Mouse (Mus musculus): ENCODE measurements at regions not wholly inside any gene's neighbourhood (a gene's known extent, or its start where the extent isn't known, plus 50 kb on each side); places are given as distances from the start of the nearest gene placed in this dataset.

DNA sequence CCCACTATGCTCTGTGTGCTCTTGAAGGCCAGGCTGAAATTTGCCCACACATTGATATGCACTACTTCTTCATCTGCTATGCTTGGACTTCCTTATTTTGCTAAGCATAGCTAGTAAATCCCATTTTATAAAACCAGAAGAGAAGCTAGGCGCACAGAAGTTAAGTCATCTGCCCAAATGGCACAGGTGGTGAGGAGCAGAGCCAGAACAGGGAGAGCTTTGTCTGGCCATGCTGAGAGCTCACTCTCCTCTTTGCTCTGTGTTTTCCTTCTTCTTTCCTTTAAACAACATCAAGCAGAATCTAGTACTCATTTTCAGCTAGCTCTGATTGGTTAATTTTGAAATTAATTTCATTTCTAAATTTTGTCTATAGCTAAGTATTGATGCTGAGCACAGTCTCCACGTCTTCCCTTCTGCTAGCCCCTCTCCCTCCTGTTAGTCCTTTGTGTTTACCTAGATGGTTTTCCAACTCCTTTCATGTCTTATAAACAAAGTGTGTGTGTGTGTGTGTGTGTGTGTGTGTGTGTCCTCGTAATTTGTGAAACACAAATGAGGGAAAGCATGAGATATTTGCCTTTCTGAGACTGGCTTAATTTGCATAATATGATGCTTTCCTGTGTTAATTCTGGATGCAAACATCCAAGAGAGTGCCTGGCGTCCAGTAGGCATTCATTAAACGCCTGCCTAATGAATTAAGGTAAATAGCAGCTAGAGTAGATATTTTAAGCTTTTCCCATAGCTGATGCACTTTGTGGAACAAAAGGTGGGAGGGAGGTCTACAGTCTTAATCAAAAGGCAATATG, 283.6 kb downstream of the Elavl2 start:
- Histone ChIP-seq H3K4me2 (ENCODE audit: low read depth) (no peak overlapping the region), H3K27ac (ENCODE audit: low read depth, low read length) (no peak overlapping the region), H3K36me3 (ENCODE audit: control insufficient read depth, insufficient read depth, low read length) (no peaks in the 10 kb centered on the region), H3K4me1 (ENCODE audit: control insufficient read depth, insufficient read depth, low read length) (no peaks in the 10 kb centered on the region), H3K9ac (ENCODE audit: low read length) (no peak overlapping the region), H3K4me3 (ENCODE audit: low read depth, low read length) (no peak overlapping the region), H3K9me3 (ENCODE audit: control insufficient read depth, low read length) (no peaks in the 10 kb centered on the region), H3K27me3 (ENCODE audit: control insufficient read depth, insufficient read depth, low read length) (no peaks in the 10 kb centered on the region)
- ATAC-seq (ENCODE audit: insufficient read depth, low FRiP score, low TSS enrichment) (no peak), DNase-seq (ENCODE audit: low spot score) (no peak)
- 79% methylated on average over 5 of the region's 5 CpGs for WGBS

DNA sequence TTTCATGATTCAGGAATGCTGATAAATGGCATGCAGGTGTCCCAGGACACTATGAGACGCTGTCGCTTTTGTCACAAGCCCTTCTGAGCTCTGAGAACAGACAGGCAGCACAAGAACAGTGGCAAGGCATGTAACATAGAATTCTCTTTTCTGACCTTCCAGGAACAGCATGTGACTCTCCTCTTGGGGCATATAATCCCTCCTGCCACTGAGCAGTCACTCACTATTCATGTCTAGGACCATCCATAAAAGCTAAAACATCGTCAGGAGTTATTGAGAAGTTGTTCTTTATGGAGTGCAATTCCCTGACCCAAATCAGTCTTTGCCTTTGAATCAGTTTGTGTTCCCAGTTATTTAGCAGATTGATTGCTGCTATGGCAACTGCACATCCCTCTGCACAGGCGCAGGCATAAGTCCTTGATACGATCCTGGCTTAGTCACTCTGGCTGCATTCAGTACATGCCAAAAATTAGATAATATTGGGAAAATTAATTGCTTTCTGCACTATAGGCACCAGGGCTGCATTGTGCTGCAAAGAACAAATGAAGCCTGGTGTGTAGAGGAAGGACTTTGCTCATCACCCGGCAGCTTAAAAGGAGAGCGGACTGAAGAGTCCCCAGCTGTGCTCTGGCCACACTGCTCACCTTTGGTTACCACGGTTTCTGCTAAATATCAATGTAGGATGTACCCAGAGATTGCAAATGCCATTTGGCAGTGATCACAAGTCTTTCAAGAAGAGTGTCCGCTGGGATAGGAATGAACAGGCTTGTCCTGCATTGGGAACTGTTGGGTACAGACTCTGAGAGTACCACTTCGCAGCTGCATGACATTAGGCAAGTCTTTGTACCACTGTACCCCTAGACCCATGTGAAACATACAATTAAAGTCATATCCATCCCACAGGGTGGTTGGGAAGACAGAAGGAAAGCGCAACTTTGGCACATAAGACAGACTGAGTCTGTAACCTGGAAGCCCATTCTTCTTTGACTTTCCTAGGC, 288.6 kb downstream of the Elavl2 start:
- Histone ChIP-seq H3K36me3 (ENCODE audit: control insufficient read depth, insufficient read depth, low read length) (no peaks in the 10 kb centered on the region), H3K9ac (ENCODE audit: low read length) (no peak overlapping the region), H3K4me2 (ENCODE audit: low read depth) (no peak overlapping the region), H3K27ac (ENCODE audit: low read depth, low read length) (no peak overlapping the region), H3K4me1 (ENCODE audit: control insufficient read depth, insufficient read depth, low read length) (no peaks in the 10 kb centered on the region), H3K27me3 (ENCODE audit: control insufficient read depth, insufficient read depth, low read length) (no peaks in the 10 kb centered on the region), H3K9me3 (ENCODE audit: control insufficient read depth, low read length) (no peaks in the 10 kb centered on the region), H3K4me3 (ENCODE audit: low read depth, low read length) (no peak overlapping the region)
- 84% methylated on average over 11 of the region's 11 CpGs for WGBS
- DNase-seq (ENCODE audit: low spot score), result no peak
- ATAC-seq (ENCODE audit: insufficient read depth, low FRiP score, low TSS enrichment), result no peak

DNA sequence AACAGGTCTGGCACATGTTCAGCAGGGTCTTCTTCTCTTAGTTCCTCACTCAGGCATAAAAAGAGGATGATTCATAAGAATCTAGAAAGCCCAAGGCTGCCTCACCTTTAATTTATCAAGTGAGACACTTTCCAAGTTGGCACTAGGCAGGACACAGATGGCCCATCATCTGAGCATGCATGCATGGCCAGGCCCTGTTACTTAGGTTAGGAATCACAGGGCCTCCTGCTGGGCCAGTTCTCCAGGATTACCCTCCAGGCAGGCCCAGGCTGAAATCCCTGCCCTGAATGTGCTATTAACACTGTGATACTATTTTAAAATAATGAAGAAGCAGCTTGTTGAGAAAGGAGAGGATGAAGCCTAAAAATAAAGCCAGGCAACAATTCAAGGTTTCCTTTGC, 304.5 kb downstream of the Elavl2 start:
- ATAC-seq (ENCODE audit: insufficient read depth, low FRiP score, low TSS enrichment) (no peak), DNase-seq (ENCODE audit: low spot score) (no peak)
- no peaks in the 10 kb centered on the region for H3K4me1 ChIP-seq (ENCODE audit: control insufficient read depth, insufficient read depth, low read length)
- no peaks in the 10 kb centered on the region for H3K27me3 ChIP-seq (ENCODE audit: control insufficient read depth, insufficient read depth, low read length)
- H3K9ac ChIP-seq (ENCODE audit: low read length), result no peak overlapping the region
- no peaks in the 10 kb centered on the region for H3K9me3 ChIP-seq (ENCODE audit: control insufficient read depth, low read length)
- no peak overlapping the region for H3K4me2 ChIP-seq (ENCODE audit: low read depth)
- H3K4me3 ChIP-seq (ENCODE audit: low read depth, low read length), result no peak overlapping the region
- no peaks in the 10 kb centered on the region for H3K36me3 ChIP-seq (ENCODE audit: control insufficient read depth, insufficient read depth, low read length)
- H3K27ac ChIP-seq (ENCODE audit: low read depth, low read length), result no peak overlapping the region

DNA sequence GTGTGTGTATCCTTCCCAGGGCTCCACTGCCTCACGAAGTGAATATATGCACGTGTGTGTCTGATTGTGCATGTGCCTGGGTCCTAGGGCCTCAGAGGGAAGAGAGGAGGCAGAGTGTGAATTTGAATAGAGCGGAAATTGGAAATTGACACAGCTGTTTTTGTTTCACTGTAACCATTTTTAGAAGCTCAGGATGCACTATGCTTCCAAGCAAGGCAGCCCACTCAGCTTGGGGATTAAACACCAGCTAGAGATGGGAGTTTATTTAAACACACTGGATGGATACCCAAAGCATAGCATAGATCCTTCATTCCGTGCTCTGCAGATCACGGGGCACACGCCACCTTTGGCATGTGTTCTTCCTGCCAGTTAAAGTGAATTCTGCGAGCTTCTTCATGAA, 306.2 kb downstream of the Elavl2 start:
- Histone ChIP-seq H3K27ac (ENCODE audit: low read depth, low read length) (no peak overlapping the region), H3K36me3 (ENCODE audit: control insufficient read depth, insufficient read depth, low read length) (no peaks in the 10 kb centered on the region), H3K4me2 (ENCODE audit: low read depth) (no peak overlapping the region), H3K9me3 (ENCODE audit: control insufficient read depth, low read length) (no peaks in the 10 kb centered on the region), H3K4me3 (ENCODE audit: low read depth, low read length) (no peak overlapping the region), H3K4me1 (ENCODE audit: control insufficient read depth, insufficient read depth, low read length) (no peaks in the 10 kb centered on the region), H3K27me3 (ENCODE audit: control insufficient read depth, insufficient read depth, low read length) (no peaks in the 10 kb centered on the region), H3K9ac (ENCODE audit: low read length) (no peak overlapping the region)
- ATAC-seq (ENCODE audit: insufficient read depth, low FRiP score, low TSS enrichment), result no peak
- no peak for DNase-seq (ENCODE audit: low spot score)
- WGBS, result 88% methylated on average over 7 of the region's 7 CpGs

DNA sequence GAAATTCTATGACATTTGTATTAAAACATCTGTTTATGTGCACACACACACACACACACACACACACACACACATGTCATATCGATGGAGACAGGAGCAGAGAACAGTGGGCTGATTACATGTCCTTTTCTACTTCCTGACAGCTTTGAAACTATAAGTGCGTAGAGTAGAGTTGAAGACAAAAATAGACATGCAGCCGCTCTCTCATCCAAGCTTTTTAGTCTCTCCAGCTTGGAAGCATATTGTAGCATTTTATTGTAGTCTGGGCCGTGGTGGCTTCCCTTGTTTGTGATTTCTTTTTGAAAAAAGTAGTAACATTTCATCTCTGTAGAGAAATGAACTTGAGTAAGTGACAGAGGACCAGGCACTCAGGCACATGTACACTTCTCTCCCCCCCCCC, 306.7 kb downstream of the Elavl2 start:
- ATAC-seq (ENCODE audit: insufficient read depth, low FRiP score, low TSS enrichment), result no peak
- H3K4me2 ChIP-seq (ENCODE audit: low read depth), result no peak overlapping the region

DNA sequence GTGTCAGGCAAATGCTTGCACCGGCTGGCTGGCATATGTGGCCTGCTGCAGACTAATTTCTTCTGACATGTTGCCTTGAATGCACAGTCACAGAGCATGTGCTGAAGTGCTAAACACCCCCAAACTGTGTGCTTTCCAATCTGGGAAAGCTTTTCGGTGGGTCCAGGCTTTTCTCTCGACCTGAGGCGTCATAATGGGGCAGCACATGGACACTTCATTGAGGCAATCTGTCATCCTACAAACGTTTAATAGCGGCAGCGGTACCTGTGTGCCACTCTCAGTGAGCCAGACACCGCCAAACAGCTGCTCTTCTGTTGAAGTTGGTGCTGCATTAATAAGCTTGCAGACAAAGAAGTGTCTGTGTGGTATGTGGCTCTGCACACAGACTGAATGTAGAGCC, 308.3 kb downstream of the Elavl2 start:
- H3K9me3 ChIP-seq (ENCODE audit: control insufficient read depth, low read length), result no peaks in the 10 kb centered on the region
- WGBS, result 65% methylated on average over 8 of the region's 8 CpGs
- H3K4me1 ChIP-seq (ENCODE audit: control insufficient read depth, insufficient read depth, low read length), result no peaks in the 10 kb centered on the region
- ATAC-seq (ENCODE audit: insufficient read depth, low FRiP score, low TSS enrichment) (peak; percentile 42; the same call in 1 of the 2 replicates), DNase-seq (ENCODE audit: low spot score) (peak; percentile 20)
- no peaks in the 10 kb centered on the region for H3K36me3 ChIP-seq (ENCODE audit: control insufficient read depth, insufficient read depth, low read length)
- no peak overlapping the region for H3K4me3 ChIP-seq (ENCODE audit: low read depth, low read length)
- H3K9ac ChIP-seq (ENCODE audit: low read length), result no peak overlapping the region
- H3K27me3 ChIP-seq (ENCODE audit: control insufficient read depth, insufficient read depth, low read length), result no peaks in the 10 kb centered on the region
- H3K27ac ChIP-seq (ENCODE audit: low read depth, low read length), result no peak overlapping the region
- H3K4me2 ChIP-seq (ENCODE audit: low read depth), result no peak overlapping the region

More for the DNA sequence above, 306.7 kb downstream of the Elavl2 start:
- H3K27ac ChIP-seq (ENCODE audit: low read depth, low read length), result no peak overlapping the region
- WGBS, result 92% methylated on average over 4 of the region's 4 CpGs
- H3K36me3 ChIP-seq (ENCODE audit: control insufficient read depth, insufficient read depth, low read length), result no peaks in the 10 kb centered on the region
- H3K4me3 ChIP-seq (ENCODE audit: low read depth, low read length), result no peak overlapping the region
- H3K4me1 ChIP-seq (ENCODE audit: control insufficient read depth, insufficient read depth, low read length), result no peaks in the 10 kb centered on the region
- H3K9ac ChIP-seq (ENCODE audit: low read length), result no peak overlapping the region
- no peaks in the 10 kb centered on the region for H3K9me3 ChIP-seq (ENCODE audit: control insufficient read depth, low read length)
- DNase-seq (ENCODE audit: low spot score), result no peak
- no peaks in the 10 kb centered on the region for H3K27me3 ChIP-seq (ENCODE audit: control insufficient read depth, insufficient read depth, low read length)

DNA sequence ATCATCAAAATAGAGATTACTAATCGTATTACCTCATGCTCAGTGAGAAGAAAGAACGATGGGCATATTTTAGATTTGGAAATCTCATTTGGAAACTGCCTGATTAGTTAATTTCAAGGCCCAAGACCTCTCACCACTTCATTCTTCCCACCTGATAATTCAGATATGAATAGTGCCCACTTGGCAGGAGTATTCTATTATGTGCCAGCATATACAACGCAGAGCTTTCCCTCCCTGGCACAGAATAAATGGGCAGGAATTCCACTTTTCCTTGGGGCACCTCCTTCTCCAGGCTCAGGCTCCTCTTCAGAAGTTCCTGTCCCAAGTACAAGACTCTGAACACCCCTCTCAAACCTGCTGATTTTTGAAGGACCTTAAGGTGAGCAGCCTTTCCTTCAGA, 308.7 kb downstream of the Elavl2 start:
- ATAC-seq (ENCODE audit: insufficient read depth, low FRiP score, low TSS enrichment) (no peak), DNase-seq (ENCODE audit: low spot score) (no peak)
- no peak overlapping the region for H3K9ac ChIP-seq (ENCODE audit: low read length)
- no peak overlapping the region for H3K4me2 ChIP-seq (ENCODE audit: low read depth)
- no peaks in the 10 kb centered on the region for H3K27me3 ChIP-seq (ENCODE audit: control insufficient read depth, insufficient read depth, low read length)
- no peaks in the 10 kb centered on the region for H3K9me3 ChIP-seq (ENCODE audit: control insufficient read depth, low read length)
- no peaks in the 10 kb centered on the region for H3K36me3 ChIP-seq (ENCODE audit: control insufficient read depth, insufficient read depth, low read length)
- no peaks in the 10 kb centered on the region for H3K4me1 ChIP-seq (ENCODE audit: control insufficient read depth, insufficient read depth, low read length)
- H3K4me3 ChIP-seq (ENCODE audit: low read depth, low read length), result no peak overlapping the region
- H3K27ac ChIP-seq (ENCODE audit: low read depth, low read length), result no peak overlapping the region
- 97% methylated on average over 3 of the region's 3 CpGs for WGBS

DNA sequence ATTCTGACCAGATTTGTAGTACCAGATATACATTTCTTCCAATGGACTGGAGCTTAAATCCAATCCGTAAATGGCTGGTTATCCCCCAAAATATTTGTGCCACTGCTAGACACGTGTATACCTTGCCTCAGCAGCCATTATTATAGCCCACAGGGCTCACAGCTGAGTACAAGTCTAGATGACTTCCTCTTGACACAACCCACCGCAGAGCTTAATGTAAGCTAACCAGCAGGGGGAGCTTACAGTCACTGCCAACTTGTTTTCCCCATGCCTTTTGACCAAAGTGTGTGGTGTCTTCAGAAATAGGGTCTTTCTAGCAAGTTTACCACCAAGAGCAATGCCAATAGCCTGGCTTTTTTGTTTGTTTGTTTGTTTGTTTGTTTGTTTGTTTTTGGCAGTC, 316.6 kb downstream of the Elavl2 start:
- Histone ChIP-seq H3K36me3 (ENCODE audit: control insufficient read depth, insufficient read depth, low read length) (no peaks in the 10 kb centered on the region), H3K27ac (ENCODE audit: low read depth, low read length) (no peak overlapping the region), H3K9ac (ENCODE audit: low read length) (no peak overlapping the region), H3K9me3 (ENCODE audit: control insufficient read depth, low read length) (no peaks in the 10 kb centered on the region), H3K4me1 (ENCODE audit: control insufficient read depth, insufficient read depth, low read length) (0 out of 2 replicates have a peak, but pooled peaks cover 2% of the 10 kb centered on the region), H3K4me2 (ENCODE audit: low read depth) (no peak overlapping the region), H3K27me3 (ENCODE audit: control insufficient read depth, insufficient read depth, low read length) (no peaks in the 10 kb centered on the region), H3K4me3 (ENCODE audit: low read depth, low read length) (no peak overlapping the region)
- 61% methylated on average over 3 of the region's 3 CpGs for WGBS
- no peak for ATAC-seq (ENCODE audit: insufficient read depth, low FRiP score, low TSS enrichment)
- peak; percentile 22 for DNase-seq (ENCODE audit: low spot score)
